Comparison of ENCODE assay signal across 22 mouse cellular contexts in the genomic region with DNA sequence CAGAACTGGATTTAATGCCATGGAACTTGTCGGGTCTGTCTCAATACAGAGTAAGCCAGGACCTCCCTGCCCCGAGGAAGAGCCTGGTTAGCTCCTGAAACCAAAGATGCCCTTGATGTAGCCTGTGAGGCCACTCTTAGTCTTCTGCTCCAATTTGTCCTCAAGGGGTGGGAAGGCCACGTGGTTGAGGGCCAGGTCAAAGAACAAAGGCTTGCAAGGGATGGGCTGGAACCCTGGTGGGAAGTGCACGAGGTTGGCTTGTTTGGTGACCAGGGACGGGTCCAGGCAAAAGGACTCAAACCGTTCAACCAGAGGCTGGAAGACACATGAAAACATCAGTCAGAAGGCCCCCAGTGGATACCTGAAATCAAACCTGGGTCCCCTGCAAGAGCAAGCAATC. TPM values are rescaled to one million over a fixed set of nuclear protein-coding genes. Genes with fewer than 3 reads are reported as not detected.
"Had no signal": no experiment of that assay in that cellular context is flagged by ENCODE, and none has a peak within 500 bp of the region (broad histone marks: within the 10 kb centered on the region; RNA-seq: fewer than 3 reads in every experiment).

No protein-coding gene starts in this region.

- H3K9ac ChIP-seq: liver, embryonic 13.5 days; midbrain, embryonic 12.5 days; midbrain, embryonic 15.5 days; neural tube, embryonic 12.5 days; neural tube, embryonic 15.5 days; stomach, embryonic 15.5 days had no signal

- H3K27ac ChIP-seq: layer of hippocampus, adult 2 months; liver, embryonic 13.5 days; macrophage; midbrain, embryonic 12.5 days; midbrain, embryonic 15.5 days; neural tube, embryonic 12.5 days; neural tube, embryonic 15.5 days; stomach, embryonic 15.5 days had no signal

- H3K27me3 ChIP-seq: liver, embryonic 13.5 days; midbrain, embryonic 12.5 days; midbrain, embryonic 15.5 days; neural tube, embryonic 12.5 days; neural tube, embryonic 15.5 days; stomach, embryonic 15.5 days had no signal

- ATAC-seq: midbrain, embryonic 15.5 days had no signal

- H3K4me3 ChIP-seq: layer of hippocampus, adult 2 months; liver, embryonic 13.5 days; midbrain, embryonic 12.5 days; midbrain, embryonic 15.5 days; neural tube, embryonic 12.5 days; neural tube, embryonic 15.5 days; stomach, embryonic 15.5 days had no signal

- DNase-seq: layer of hippocampus, adult 9-11 months; liver, embryonic 13.5 days; lung, adult 2 months; lung, postnatal 14 days; right cerebral cortex, adult 18-20 months; right cerebral cortex, postnatal 14 days; right cerebral cortex, postnatal 4 days; spleen, adult 18-20 months; thymus, postnatal 25 days had no signal

- H3K4me2 ChIP-seq: liver, embryonic 13.5 days; midbrain, embryonic 12.5 days; midbrain, embryonic 15.5 days; neural tube, embryonic 12.5 days; neural tube, embryonic 15.5 days; stomach, embryonic 15.5 days had no signal

- H3K4me1 ChIP-seq: midbrain, embryonic 15.5 days; neural tube, embryonic 15.5 days; stomach, embryonic 15.5 days had no signal

- H3K9me3 ChIP-seq: liver, embryonic 13.5 days; midbrain, embryonic 12.5 days; midbrain, embryonic 15.5 days; neural tube, embryonic 12.5 days; neural tube, embryonic 15.5 days; stomach, embryonic 15.5 days had no signal

RNA-seq across cellular contexts. Expression of gene Evpl, which starts 7.7 kb away (rescaled TPM):
- polyA plus RNA-seq: macrophage had no signal

RNA-seq across cellular contexts. Expression of gene Galr2, which starts 35.1 kb away (rescaled TPM):
- total RNA-seq: layer of hippocampus, adult 2 months; layer of hippocampus, postnatal 25 days; left cerebral cortex, adult 18-20 months; left cerebral cortex, postnatal 10 days; left cerebral cortex, postnatal 36 days; liver, adult 2 months had no signal
- polyA plus RNA-seq: liver, adult 2 months; liver, embryonic 13.5 days; liver, embryonic 16.5 days; macrophage had no signal
